Mouse (Mus musculus) erythroblast, embryonic 14.5 days (primary cell): Measurements from ENCODE around the gene Thbs4. TPM values are rescaled to one million over a fixed set of nuclear protein-coding genes. Genes with fewer than 3 reads are reported as not detected.

ENCODE experiments used
- H3K27me3 ChIP-seq: 2 replicates; pipeline ENCODE4 v1.6.1; 2012; ENCODE audit warnings: inconsistent platforms; ENCODE audit not compliant: control insufficient read depth
- H3K36me3 ChIP-seq: 2 replicates; pipeline ENCODE4 v1.6.1; 2012; ENCODE audit warnings: mild to moderate bottlenecking, inconsistent platforms; ENCODE audit not compliant: control insufficient read depth
- H3K4me1 ChIP-seq: 2 replicates; pipeline ENCODE4 v1.6.1; 2012; ENCODE audit warnings: inconsistent platforms; ENCODE audit not compliant: control insufficient read depth
- H3K4me3 ChIP-seq: replicated peaks from 2 replicates; pipeline ENCODE3; 2012; ENCODE audit warnings: moderate library complexity, mild to moderate bottlenecking, inconsistent platforms
- H3K9me3 ChIP-seq: 2 replicates; pipeline ENCODE4 v1.6.1; 2012; ENCODE audit warnings: low read length, inconsistent platforms, mixed read lengths; ENCODE audit not compliant: control insufficient read depth
- GATA1 ChIP-seq: IDR thresholded peaks from 2 replicates; pipeline ENCODE4 v1.6.1; 2012; ENCODE audit warnings: low read length, inconsistent platforms, mixed read lengths
- TAL1 ChIP-seq: IDR thresholded peaks from 3 replicates; pipeline ENCODE4 v1.6.1; 2012; ENCODE audit warnings: low read length, inconsistent platforms, mixed read lengths
- polyA plus RNA-seq: library from polyadenylated mRNA; stranded (reverse); fragments of >175 nt; gene quantifications from 2 replicates; pipeline ENCODE4 v1.2.3, GENCODE M21; 2012

The Thbs4 gene
- polyA plus RNA-seq, 1 experiment: not detected

- Histone ChIP-seq H3K36me3 (peaks cover 68% of the 10 kb centered on the region), H3K9me3 (no peaks in the 10 kb centered on the region), H3K4me3 (no peak overlapping the region), H3K27me3 (no peaks in the 10 kb centered on the region), H3K4me1 (peaks cover 8% of the 10 kb centered on the region)
- TF ChIP-seq GATA1 (no peak), TAL1 (no peak)
Observed at GRCm38 (mm10) chr13:92711821-92712220, 82.8 kb downstream of the Thbs4 start.

- H3K9me3 ChIP-seq: no peaks in the 10 kb centered on the region
- no peak overlapping the region for H3K4me3 ChIP-seq
- no peaks in the 10 kb centered on the region for H3K27me3 ChIP-seq
- peaks cover 8% of the 10 kb centered on the region for H3K4me1 ChIP-seq
- H3K36me3 ChIP-seq: peaks cover 83% of the 10 kb centered on the region
- TF ChIP-seq GATA1: no peak
- no peak for TF ChIP-seq TAL1
Observed at GRCm38 (mm10) chr13:92710361-92710760, 84.3 kb downstream of the Thbs4 start.

- Histone ChIP-seq H3K27me3 (no peaks in the 10 kb centered on the region), H3K9me3 (no peaks in the 10 kb centered on the region), H3K4me1 (peaks cover 8% of the 10 kb centered on the region), H3K4me3 (no peak overlapping the region), H3K36me3 (peaks cover 91% of the 10 kb centered on the region)
- TF ChIP-seq GATA1 (no peak), TAL1 (no peak)
Observed at GRCm38 (mm10) chr13:92709535-92709934, 85.1 kb downstream of the Thbs4 start.

GRCm38 (mm10) chr13:92708466-92708865 lies 86.2 kb downstream of the Thbs4 start:
- no peak overlapping the region for H3K4me3 ChIP-seq
- peaks cover 8% of the 10 kb centered on the region for H3K4me1 ChIP-seq
- H3K36me3 ChIP-seq: peaks cover 93% of the 10 kb centered on the region
- no peaks in the 10 kb centered on the region for H3K27me3 ChIP-seq
- no peaks in the 10 kb centered on the region for H3K9me3 ChIP-seq
- TF ChIP-seq GATA1 (no peak), TAL1 (no peak)

- TF ChIP-seq GATA1 (no peak), TAL1 (no peak)
- no peaks in the 10 kb centered on the region for H3K9me3 ChIP-seq
Observed at GRCm38 (mm10) chr13:92707941-92708340, 86.7 kb downstream of the Thbs4 start.

GRCm38 (mm10) chr13:92706342-92707061 lies 88.1 kb downstream of the Thbs4 start:
- H3K4me3 ChIP-seq: no peak overlapping the region
- no peaks in the 10 kb centered on the region for H3K9me3 ChIP-seq
- TF ChIP-seq TAL1 (no peak), GATA1 (no peak)
- peaks cover 95% of the 10 kb centered on the region for H3K36me3 ChIP-seq
- H3K27me3 ChIP-seq: no peaks in the 10 kb centered on the region
- peaks cover 2% of the 10 kb centered on the region; the same call in 1 of the 2 replicates for H3K4me1 ChIP-seq

More at GRCm38 (mm10) chr13:92707941-92708340, 86.7 kb downstream of the Thbs4 start:
- H3K36me3 ChIP-seq: peaks cover 93% of the 10 kb centered on the region
- H3K4me3 ChIP-seq: no peak overlapping the region
- peaks cover 8% of the 10 kb centered on the region for H3K4me1 ChIP-seq
- H3K27me3 ChIP-seq: no peaks in the 10 kb centered on the region

- TF ChIP-seq GATA1 (no peak), TAL1 (no peak)
- Histone ChIP-seq H3K4me1 (peaks cover 2% of the 10 kb centered on the region; the same call in 1 of the 2 replicates), H3K9me3 (no peaks in the 10 kb centered on the region), H3K36me3 (peaks cover 98% of the 10 kb centered on the region), H3K27me3 (no peaks in the 10 kb centered on the region), H3K4me3 (no peak overlapping the region)
Observed at GRCm38 (mm10) chr13:92705016-92705535, 89.5 kb downstream of the Thbs4 start.

- TF ChIP-seq GATA1 (no peak), TAL1 (no peak)
- H3K4me1 ChIP-seq: peaks cover 2% of the 10 kb centered on the region; the same call in 1 of the 2 replicates
- H3K36me3 ChIP-seq: peaks cover 98% of the 10 kb centered on the region
Observed at GRCm38 (mm10) chr13:92704189-92704588, 90.4 kb downstream of the Thbs4 start.

GRCm38 (mm10) chr13:92703241-92704027 lies 91.2 kb downstream of the Thbs4 start:
- peaks cover 98% of the 10 kb centered on the region for H3K36me3 ChIP-seq
- H3K9me3 ChIP-seq: no peaks in the 10 kb centered on the region

More at GRCm38 (mm10) chr13:92704189-92704588, 90.4 kb downstream of the Thbs4 start:
- no peaks in the 10 kb centered on the region for H3K27me3 ChIP-seq
- no peaks in the 10 kb centered on the region for H3K9me3 ChIP-seq
- no peak overlapping the region for H3K4me3 ChIP-seq

More at GRCm38 (mm10) chr13:92703241-92704027, 91.2 kb downstream of the Thbs4 start:
- Histone ChIP-seq H3K27me3 (no peaks in the 10 kb centered on the region), H3K4me3 (no peak overlapping the region), H3K4me1 (peaks cover 2% of the 10 kb centered on the region; the same call in 1 of the 2 replicates)
- TF ChIP-seq TAL1 (no peak), GATA1 (no peak)
